Mouse (Mus musculus) left cerebral cortex, postnatal 14 days (tissue): ENCODE data around the gene Col11a1. TPM values are rescaled to one million over a fixed set of nuclear protein-coding genes. Genes with fewer than 3 reads are reported as not detected.

Experiments used
- DNase-seq, 2 experiments: peaks; one replicate each; pipeline ENCODE4 v3.0.0; 2021 to 2022; ENCODE audit warnings: low spot score in 2 of 2, mixed read lengths in 1 of 2
- intact Hi-C: fragments of 180-260 bp; cut with DNase I; formaldehyde crosslinking; loops from one replicate; pipeline ENCODE4 v1.15.1; 2025
- long read RNA-seq, 2 experiments: library from polyadenylated mRNA; stranded (forward); transcript quantifications; one replicate each; pipeline ENCODE4 v2.0.0; 2021
- total RNA-seq, 2 experiments: library from RNA; stranded (reverse); gene quantifications; 2 replicates each; pipeline ENCODE4 v1.2.3; 2021

The Col11a1 gene
- 10 to 100 TPM in 1 of 2 experiments, 1 to 10 TPM in 1; 9.8 to 10.5 TPM for total RNA-seq
- long read RNA-seq, experiment 1, full-length matches to known transcripts, result 1 of 2 reads
- long read RNA-seq, experiment 1, partial matches to known transcripts, result 1 of 2 reads
- long read RNA-seq, experiment 1, other reads (novel, unspliced or antisense), result 0 of 2 reads
- long read RNA-seq, experiment 2, partial matches to known transcripts, result 4 of 6 reads
- long read RNA-seq, experiment 2, other reads (novel, unspliced or antisense), result 2 of 6 reads

GRCm38 (mm10) chr3:114029971-114030635 is at the start of gene Col11a1:
TSS of gene Col11a1 (plus strand) at chr3:114030540.
- intact Hi-C loops, result no loop called here
- peak; percentile 56 to 69 for DNase-seq

- intact Hi-C loops, result no loop called here
- DNase-seq, result no peak
Observed at GRCm38 (mm10) chr3:113990936-113991335, 39.4 kb upstream of the Col11a1 start.

GRCm38 (mm10) chr3:114030886-114031285 is 546 bp downstream of the Col11a1 start:
- DNase-seq, result no peak
- intact Hi-C loops, result no loop called here

GRCm38 (mm10) chr3:114031351-114032213 is 1.2 kb downstream of the Col11a1 start:
- DNase-seq, result no peak
- intact Hi-C loops, result loop anchor here (2.0 kb wide), 1 partner anchor 381 kb away; no protein-coding TSS in a partner anchor

GRCm38 (mm10) chr3:114032333-114032732 is 2.0 kb downstream of the Col11a1 start:
- DNase-seq, result peak; percentile 50 to 51
- intact Hi-C loops, result loop anchor here (2.0 kb wide), 1 partner anchor 382 kb away; no protein-coding TSS in a partner anchor

- intact Hi-C loops, result no loop called here
- DNase-seq, result no peak
Observed at GRCm38 (mm10) chr3:114052406-114052805, 22.1 kb downstream of the Col11a1 start.

- no peak for DNase-seq
- intact Hi-C loops, result no loop called here
Observed at GRCm38 (mm10) chr3:114053501-114053900, 23.2 kb downstream of the Col11a1 start.

- no peak for DNase-seq
- intact Hi-C loops, result no loop called here
Observed at GRCm38 (mm10) chr3:114065123-114065522, 34.8 kb downstream of the Col11a1 start.

GRCm38 (mm10) chr3:114065587-114065986 is 35.2 kb downstream of the Col11a1 start:
- peak; percentile 64 to 73 for DNase-seq
- intact Hi-C loops, result no loop called here

GRCm38 (mm10) chr3:114099335-114099734 is 69.0 kb downstream of the Col11a1 start:
- DNase-seq, result no peak
- intact Hi-C loops, result no loop called here

GRCm38 (mm10) chr3:114107099-114107498 is 76.8 kb downstream of the Col11a1 start:
- intact Hi-C loops, result no loop called here

GRCm38 (mm10) chr3:114147140-114147539 is 116.8 kb downstream of the Col11a1 start:
- intact Hi-C loops, result loop anchor here (5.0 kb wide), 1 partner anchor 1495 kb away; no protein-coding TSS in a partner anchor

More at GRCm38 (mm10) chr3:114107099-114107498, 76.8 kb downstream of the Col11a1 start:
- peak in 1 of 2 experiments; percentile 19 for DNase-seq

GRCm38 (mm10) chr3:114197964-114198750 is 167.8 kb downstream of the Col11a1 start:
- DNase-seq, result no peak
- intact Hi-C loops, result no loop called here

More at GRCm38 (mm10) chr3:114147140-114147539, 116.8 kb downstream of the Col11a1 start:
- peak; percentile 10 to 11 for DNase-seq

GRCm38 (mm10) chr3:114212255-114212654 is 181.9 kb downstream of the Col11a1 start:
- DNase-seq, result no peak
- intact Hi-C loops, result no loop called here

- no peak for DNase-seq
- intact Hi-C loops, result no loop called here
Observed at GRCm38 (mm10) chr3:114216105-114216504, 185.8 kb downstream of the Col11a1 start.

GRCm38 (mm10) chr3:114229501-114229900 is 199.2 kb downstream of the Col11a1 start:
- intact Hi-C loops, result no loop called here
- DNase-seq, result no peak
